Mouse (Mus musculus): ENCODE measurements around the gene Wfdc10.

Wfdc10 gene

GRCm38 (mm10) chr2:164704235-164704634 is 48.4 kb downstream of the Wfdc10 start:
- no peak for DNase-seq

DNA sequence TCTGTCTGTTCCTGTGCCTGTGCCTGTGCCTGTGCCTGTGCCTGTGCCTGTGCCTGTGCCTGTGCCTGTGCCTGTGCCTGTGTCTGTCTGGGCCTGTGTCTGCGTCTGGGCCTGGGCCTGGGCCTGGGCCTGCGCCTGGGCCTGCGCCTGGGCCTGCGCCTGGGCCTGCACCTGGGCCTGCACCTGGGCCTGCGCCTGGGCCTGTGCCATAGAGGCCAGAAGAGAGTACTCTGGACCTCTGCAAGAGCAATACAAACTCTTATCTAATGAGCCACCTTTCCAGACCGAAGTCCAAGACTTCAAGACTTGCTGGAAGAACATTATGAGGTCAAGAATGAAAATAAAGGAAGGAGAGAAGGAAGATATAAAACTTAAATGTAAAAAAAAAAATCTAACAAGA is 49.5 kb downstream of the Wfdc10 start:
- no peak for DNase-seq

- DNase-seq: no peak
Observed at GRCm38 (mm10) chr2:164705991-164706390, 50.1 kb downstream of the Wfdc10 start.

All from kidney, adult 9 months (tissue).